ENCODE assay signal across 23 mouse cellular contexts in genomic region chr1:184384088-184384823, GRCm38 (mm10).
DNase-seq lines count a peak whose midpoint lies in the region; ATAC-seq and TF ChIP-seq lines count a peak whose summit lies in the region.
"Had no signal": no experiment of that assay in that cellular context is flagged by ENCODE, and none has a peak within 500 bp of the region (broad histone marks: within the 10 kb centered on the region; RNA-seq: fewer than 3 reads in every experiment).

No protein-coding gene starts in this region.

- ATAC-seq in liver, embryonic 11.5 days (replicated peaks; ENCODE audit: low FRiP score): no peak
- ATAC-seq: intestine, postnatal 0 days; liver, postnatal 0 days; lung, postnatal 0 days; midbrain, embryonic 15.5 days had no signal

- H3K79me2 ChIP-seq in CH12.LX (replicated peaks; ENCODE audit: control insufficient read depth, extremely low read depth, insufficient read depth, poor library complexity, severe bottlenecking): no peaks in the 10 kb centered on the region

- dilution Hi-C loops in CH12.LX (cut with MboI; ENCODE audit: extremely low pct_ligation_motif_present, extremely low pct_unique_long_range_greater_than_20kb, low sequenced_read_pairs): no loop called here

- H3K36me3 ChIP-seq in CH12.LX (replicated peaks in 1 of 2; ENCODE audit: control insufficient read depth in 1 of 2, insufficient read depth in 1 of 2, low read length in 1 of 2): no peaks in the 10 kb centered on the region
- no peaks in the 10 kb centered on the region for H3K36me3 ChIP-seq in embryonic facial prominence, embryonic 10.5 days (replicated peaks)
- H3K36me3 ChIP-seq in liver, embryonic 11.5 days (ENCODE audit: control insufficient read depth, insufficient read depth, low read length): no peaks in the 10 kb centered on the region
- H3K36me3 ChIP-seq: hindbrain, embryonic 12.5 days; midbrain, embryonic 15.5 days; neural tube, embryonic 13.5 days had no signal

- no peaks in the 10 kb centered on the region for H3K27me3 ChIP-seq in CH12.LX (replicated peaks)
- H3K27me3 ChIP-seq in embryonic facial prominence, embryonic 10.5 days (replicated peaks; ENCODE audit: low read depth, poor library complexity, severe bottlenecking): no peaks in the 10 kb centered on the region
- no peaks in the 10 kb centered on the region for H3K27me3 ChIP-seq in liver, embryonic 11.5 days (replicated peaks; ENCODE audit: control insufficient read depth, insufficient read depth, low read length)
- H3K27me3 ChIP-seq: hindbrain, embryonic 12.5 days; midbrain, embryonic 15.5 days; neural tube, embryonic 13.5 days had no signal

- H3K4me2 ChIP-seq in CH12.LX (ENCODE audit: insufficient read depth, low read depth, poor library complexity, severe bottlenecking): peak overlapping the region; percentile 21; the same call in 1 of the 2 replicates
- no peak overlapping the region for H3K4me2 ChIP-seq in liver, embryonic 11.5 days
- H3K4me2 ChIP-seq: hindbrain, embryonic 12.5 days; midbrain, embryonic 15.5 days; neural tube, embryonic 13.5 days had no signal

- 46% methylated on average over 7 of the region's 7 CpGs for WGBS in embryonic facial prominence, embryonic 10.5 days
- WGBS in liver, embryonic 11.5 days: 78% methylated on average over 7 of the region's 7 CpGs

- TF ChIP-seq CTCF in CH12.LX (conservative IDR thresholded peaks at IDR 0.05 in 1 of 2, IDR thresholded peaks at IDR 0.05 in 1 of 2; ENCODE audit: low read depth in 2 of 2, low read length in 2 of 2): no peak

- in situ Hi-C loops in CH12.LX (cut with MboI; ENCODE audit: low pct_ligation_motif_present, low pct_unique_long_range_greater_than_20kb, low sequenced_read_pairs): loop anchor here (10.0 kb wide), 2 partner anchors 61 to 119 kb away; no protein-coding TSS in a partner anchor

- no peaks in the 10 kb centered on the region for H3K9me3 ChIP-seq in CH12.LX (replicated peaks; ENCODE audit: low read length)
- H3K9me3 ChIP-seq in embryonic facial prominence, embryonic 10.5 days: no peaks in the 10 kb centered on the region
- H3K9me3 ChIP-seq in liver, embryonic 11.5 days (ENCODE audit: control insufficient read depth, low read length): no peaks in the 10 kb centered on the region
- H3K9me3 ChIP-seq: hindbrain, embryonic 12.5 days; midbrain, embryonic 15.5 days; neural tube, embryonic 13.5 days had no signal

- H3K4me3 ChIP-seq in CH12.LX (replicated peaks in 1 of 3; ENCODE audit: low read depth in 2 of 3, low read length in 2 of 3, poor library complexity in 1 of 3): no peak overlapping the region
- no peak overlapping the region for H3K4me3 ChIP-seq in embryonic facial prominence, embryonic 10.5 days
- no peak overlapping the region for H3K4me3 ChIP-seq in liver, embryonic 11.5 days (ENCODE audit: low read depth, low read length)
- H3K4me3 ChIP-seq: hindbrain, embryonic 12.5 days; midbrain, embryonic 15.5 days; neural tube, embryonic 13.5 days had no signal

- no peak overlapping the region for H3K9ac ChIP-seq in CH12.LX (ENCODE audit: insufficient read depth, low read depth)
- no peak overlapping the region for H3K9ac ChIP-seq in liver, embryonic 11.5 days (ENCODE audit: low read depth, low read length)
- H3K9ac ChIP-seq: hindbrain, embryonic 12.5 days; liver, postnatal 0 days; midbrain, embryonic 15.5 days; neural tube, embryonic 13.5 days had no signal

- no peak for TF ChIP-seq RAD21 in CH12.LX (IDR thresholded peaks at IDR 0.05; ENCODE audit: low read depth, low read length)

- TF ChIP-seq EP300 in CH12.LX (IDR thresholded peaks at IDR 0.05; ENCODE audit: low read length): peak; percentile 76

- peaks cover 15 to 47% of the 10 kb centered on the region in 2 experiments for H3K4me1 ChIP-seq in CH12.LX (ENCODE audit: control insufficient read depth in 1 of 2, insufficient read depth in 2 of 2)
- peaks cover 7% of the 10 kb centered on the region for H3K4me1 ChIP-seq in embryonic facial prominence, embryonic 10.5 days
- no peaks in the 10 kb centered on the region for H3K4me1 ChIP-seq in liver, embryonic 11.5 days (replicated peaks; ENCODE audit: control insufficient read depth, insufficient read depth, low read length)
- H3K4me1 ChIP-seq: hindbrain, embryonic 12.5 days; midbrain, embryonic 15.5 days; neural tube, embryonic 13.5 days had no signal

- DNase-seq in gastrocnemius, adult 18-20 months (ENCODE audit: low spot score): peak; percentile 15
- DNase-seq in gastrocnemius, postnatal 4 days (ENCODE audit: low spot score in 2 of 2): no peak
- peak; percentile 60 for DNase-seq in CH12.LX (ENCODE audit: extremely low read depth)
- DNase-seq in embryonic facial prominence, embryonic 10.5 days (ENCODE audit: low spot score): peak; percentile 44
- DNase-seq in skeletal muscle tissue, adult 2 months (ENCODE audit: low read depth, low spot score): peak; percentile 33
- DNase-seq in cerebellum, adult 11-12 months: no peak
- no peak for DNase-seq in cerebellum, adult 9-11 months
- DNase-seq in liver, embryonic 11.5 days (ENCODE audit: low spot score): no peak
- DNase-seq: adrenal gland, postnatal 36 days; cerebellum, adult 11 months; cerebellum, postnatal 14 days; gastrocnemius, postnatal 14 days; kidney, postnatal 36 days; liver; liver, postnatal 0 days; retina, postnatal 1 day; right cerebral cortex, postnatal 25 days had no signal

- no peak overlapping the region for H3K27ac ChIP-seq in CH12.LX (ENCODE audit: insufficient read depth, low read depth)
- no peak overlapping the region for H3K27ac ChIP-seq in embryonic facial prominence, embryonic 10.5 days (replicated peaks)
- H3K27ac ChIP-seq in liver, embryonic 11.5 days (ENCODE audit: low read depth, low read length): no peak overlapping the region
- H3K27ac ChIP-seq: hindbrain, embryonic 12.5 days; macrophage; midbrain, embryonic 15.5 days; neural tube, embryonic 13.5 days had no signal

- TF ChIP-seq POLR2A in CH12.LX (IDR thresholded peaks at IDR 0.05; ENCODE audit: low read depth, low read length): no peak

TF ChIP-seq in CH12.LX, 34 proteins besides CTCF, POLR2A, EP300 and RAD21:
- TF ChIP-seq BHLHE40 (IDR thresholded peaks at IDR 0.05; ENCODE audit: low read depth, low read length) (peak; percentile 28; the same call in 1 of the 2 replicates), IRF4 (IDR thresholded peaks at IDR 0.05; ENCODE audit: low read depth, low read length) (peak; percentile 88), TCF12 (IDR thresholded peaks at IDR 0.05; ENCODE audit: low read depth, low read length) (0 out of 2 replicates have a peak, but pooled peaks have one; percentile 11), PAX5 (IDR thresholded peaks at IDR 0.05; ENCODE audit: low read length) (no peak), SIN3A (IDR thresholded peaks at IDR 0.05; ENCODE audit: low read length) (no peak), GABPA (IDR thresholded peaks at IDR 0.05; ENCODE audit: insufficient replicate concordance, low read depth, low read length) (no peak), UBTF (IDR thresholded peaks at IDR 0.05; ENCODE audit: low read depth, low read length) (no peak)

Comparison
In these comparisons a context has a peak if more than half of its experiments do, and no peak if none do; other contexts are left out.
1. DNase-seq: peak in gastrocnemius, adult 18-20 months (single experiment), CH12.LX (single experiment), embryonic facial prominence, embryonic 10.5 days (single experiment) and skeletal muscle tissue, adult 2 months (single experiment); none in gastrocnemius, postnatal 4 days (0 of 2), cerebellum, adult 11-12 months (single experiment), cerebellum, adult 9-11 months (single experiment) and liver, embryonic 11.5 days (single experiment).